Mouse (Mus musculus) midbrain, embryonic 11.5 days (tissue): ENCODE results near the gene Krtcap2. TPM values are rescaled to one million over a fixed set of nuclear protein-coding genes. Genes with fewer than 3 reads are reported as not detected.

Source experiments
- ATAC-seq: fragments of 200-750 bp; cut with Nextera tagmentation; 2 replicates; pipeline ENCODE4 v1.8.0; 2017; ENCODE audit warnings: moderate TSS enrichment, moderate library complexity; ENCODE audit not compliant: low FRiP score
- DNase-seq: peaks from one replicate; pipeline ENCODE4 v3.0.0; 2015; ENCODE audit warnings: low spot score; ENCODE audit errors: missing footprints
- H3K27ac ChIP-seq: fragments of 300-500 bp; sonication (generic); 2 replicates; pipeline ENCODE4 v1.5.1; 2014; ENCODE audit warnings: low read depth, low read length
- H3K27me3 ChIP-seq: fragments of 300-500 bp; sonication (generic); 2 replicates; pipeline ENCODE4 v1.6.1; 2014; ENCODE audit warnings: mild to moderate bottlenecking, low read length, moderate library complexity, mixed read lengths; ENCODE audit not compliant: control insufficient read depth, insufficient read depth
- H3K36me3 ChIP-seq: fragments of 300-500 bp; sonication (generic); 2 replicates; pipeline ENCODE4 v1.6.1; 2014; ENCODE audit warnings: mild to moderate bottlenecking, low read length, moderate library complexity, mixed read lengths; ENCODE audit not compliant: control insufficient read depth, insufficient read depth
- H3K4me1 ChIP-seq: fragments of 300-500 bp; sonication (generic); 2 replicates; pipeline ENCODE4 v1.6.1; 2014; ENCODE audit warnings: low read length; ENCODE audit not compliant: control insufficient read depth, insufficient read depth
- H3K4me2 ChIP-seq: fragments of 300-500 bp; sonication (generic); 2 replicates; pipeline ENCODE4 v1.6.1; 2014; ENCODE audit warnings: mild to moderate bottlenecking, moderate library complexity
- H3K4me3 ChIP-seq: fragments of 300-500 bp; sonication (generic); 2 replicates; pipeline ENCODE4 v1.5.1; 2014; ENCODE audit warnings: low read depth, low read length
- H3K9ac ChIP-seq: fragments of 300-500 bp; sonication (generic); 2 replicates; pipeline ENCODE4 v1.6.1; 2014; ENCODE audit warnings: low read length
- H3K9me3 ChIP-seq: fragments of 300-500 bp; sonication (generic); 2 replicates; pipeline ENCODE4 v1.6.1; 2016; ENCODE audit warnings: low read length; ENCODE audit not compliant: control insufficient read depth
- WGBS: fragments of 180-500 bp; shearing (Covaris S2); extraction: QIAGEN DNeasy Blood & Tissue Kit; methylation state at CpG from one replicate; pipeline ENCODE4 v1.1.7; 2014; 5-methylcytosine and 5-hydroxymethylcytosine counted together
- polyA plus RNA-seq: library from polyadenylated mRNA; unstranded; fragments of >200 nt; fragmentation: Nextera tagmentation; extraction: Ambion mirVana; gene quantifications from 2 replicates; pipeline ENCODE4 v1.2.1, GENCODE M21; 2014

The Krtcap2 gene
- polyA plus RNA-seq, 1 experiment from 2014 or later, result 270 TPM

DNA sequence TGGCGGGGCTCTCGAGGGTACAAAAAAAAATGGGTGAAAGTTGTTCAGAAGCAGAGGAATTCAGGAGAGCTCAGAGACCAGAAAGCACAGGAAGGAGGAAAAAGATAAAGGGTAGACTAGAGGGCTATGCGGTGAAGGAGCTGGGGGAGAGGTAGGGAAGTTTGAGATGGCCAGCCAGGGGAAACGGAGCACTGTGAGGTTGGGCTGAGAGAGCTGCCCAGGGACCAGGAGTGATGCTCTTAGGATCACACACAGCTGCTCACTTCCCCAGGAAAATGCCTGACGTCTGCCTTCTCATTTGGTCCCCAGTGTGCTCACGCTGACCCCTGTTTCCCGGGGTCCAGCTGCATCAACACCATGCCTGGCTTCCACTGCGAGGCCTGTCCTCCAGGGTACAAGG lies 26.2 kb upstream of the Krtcap2 start:
- Histone ChIP-seq H3K36me3 (peaks cover 9% of the 10 kb centered on the region; the same call in 1 of the 2 replicates), H3K4me3 (no peak overlapping the region), H3K4me1 (peaks cover 54% of the 10 kb centered on the region), H3K4me2 (no peak overlapping the region), H3K9ac (no peak overlapping the region; the same call in 1 of the 2 replicates), H3K27me3 (no peaks in the 10 kb centered on the region), H3K27ac (peak overlapping the region; percentile 32; the same call in 1 of the 2 replicates), H3K9me3 (no peaks in the 10 kb centered on the region)
- ATAC-seq (no peak), DNase-seq (no peak)
- 50% methylated on average over 8 of the region's 8 CpGs for WGBS

GRCm38 (mm10) chr3:89221167-89221566 lies 24.6 kb upstream of the Krtcap2 start:
- Histone ChIP-seq H3K4me1 (peaks cover 47% of the 10 kb centered on the region), H3K36me3 (peaks cover 9% of the 10 kb centered on the region; the same call in 1 of the 2 replicates), H3K9me3 (no peaks in the 10 kb centered on the region), H3K27me3 (no peaks in the 10 kb centered on the region), H3K9ac (no peak overlapping the region), H3K27ac (no peak overlapping the region; the same call in 1 of the 2 replicates), H3K4me3 (no peak overlapping the region), H3K4me2 (no peak overlapping the region)
- WGBS, result 80% methylated on average over 5 of the region's 5 CpGs
- DNase-seq (no peak), ATAC-seq (no peak)

GRCm38 (mm10) chr3:89224796-89225195 lies 21.0 kb upstream of the Krtcap2 start:
- DNase-seq, result peak; percentile 89

GRCm38 (mm10) chr3:89225321-89225815 lies 20.4 kb upstream of the Krtcap2 start:
- Histone ChIP-seq H3K9ac (peak overlapping the region; percentile 93), H3K27ac (peak overlapping the region; percentile 89), H3K9me3 (no peaks in the 10 kb centered on the region), H3K36me3 (peaks cover 9% of the 10 kb centered on the region; the same call in 1 of the 2 replicates), H3K4me3 (peak overlapping the region; percentile 63), H3K4me1 (peaks cover 46% of the 10 kb centered on the region), H3K4me2 (peak overlapping the region; percentile 83), H3K27me3 (no peaks in the 10 kb centered on the region)
- ATAC-seq (no peak; the same call in 1 of the 2 replicates), DNase-seq (peak; percentile 92)
- WGBS, result 19% methylated on average over 12 of the region's 12 CpGs

More at GRCm38 (mm10) chr3:89224796-89225195, 21.0 kb upstream of the Krtcap2 start:
- WGBS, result 33% methylated on average over 11 of the region's 11 CpGs
- Histone ChIP-seq H3K36me3 (peaks cover 9% of the 10 kb centered on the region; the same call in 1 of the 2 replicates), H3K4me1 (peaks cover 46% of the 10 kb centered on the region), H3K4me3 (peak overlapping the region; percentile 63), H3K9me3 (no peaks in the 10 kb centered on the region), H3K4me2 (peak overlapping the region; percentile 83), H3K9ac (peak overlapping the region; percentile 93), H3K27me3 (no peaks in the 10 kb centered on the region), H3K27ac (peak overlapping the region; percentile 89)
- no peak for ATAC-seq

DNA sequence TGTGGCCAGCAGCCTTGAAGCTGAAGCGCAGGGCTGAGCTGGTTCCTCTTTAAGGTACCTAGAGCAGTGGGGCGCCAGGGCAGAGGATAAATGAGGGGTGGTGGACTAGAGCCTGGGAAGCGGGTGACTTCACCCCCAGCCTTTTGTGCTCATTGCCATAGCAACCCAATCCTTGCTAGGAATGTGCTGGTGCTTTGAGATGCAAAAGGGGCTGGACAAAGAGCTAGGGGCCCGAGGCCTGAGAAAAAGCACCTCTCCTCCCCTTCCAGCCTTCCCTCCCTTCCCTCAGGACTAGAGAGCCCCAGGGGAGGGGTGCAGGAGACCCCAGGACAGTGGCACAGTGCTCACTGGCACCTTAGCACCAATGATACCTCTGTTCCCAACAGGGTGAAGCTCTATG lies 19.8 kb upstream of the Krtcap2 start:
- H3K27ac ChIP-seq, result peak overlapping the region; percentile 89
- peak; percentile 82 for ATAC-seq
- H3K36me3 ChIP-seq, result peaks cover 9% of the 10 kb centered on the region; the same call in 1 of the 2 replicates
- H3K27me3 ChIP-seq, result no peaks in the 10 kb centered on the region
- no peaks in the 10 kb centered on the region for H3K9me3 ChIP-seq
- H3K9ac ChIP-seq, result peak overlapping the region; percentile 93
- WGBS, result 11% methylated on average over 4 of the region's 4 CpGs
- peak overlapping the region; percentile 83 for H3K4me2 ChIP-seq
- peak; percentile 98 for DNase-seq
- H3K4me3 ChIP-seq, result peak overlapping the region; percentile 63
- peaks cover 46% of the 10 kb centered on the region for H3K4me1 ChIP-seq

- peaks cover 9% of the 10 kb centered on the region; the same call in 1 of the 2 replicates for H3K36me3 ChIP-seq
- WGBS, result 5% methylated on average over 11 of the region's 11 CpGs
- H3K4me1 ChIP-seq, result peaks cover 43% of the 10 kb centered on the region
- ATAC-seq (no peak; the same call in none of the 2 replicates), DNase-seq (peak; percentile 94)
- H3K4me2 ChIP-seq, result peak overlapping the region; percentile 83
- peak overlapping the region; percentile 89 for H3K27ac ChIP-seq
- H3K9me3 ChIP-seq, result no peaks in the 10 kb centered on the region
- peak overlapping the region; percentile 63 for H3K4me3 ChIP-seq
- H3K27me3 ChIP-seq, result no peaks in the 10 kb centered on the region
- peak overlapping the region; percentile 93 for H3K9ac ChIP-seq
Observed at GRCm38 (mm10) chr3:89226361-89226760, 19.4 kb upstream of the Krtcap2 start.

- H3K4me1 ChIP-seq, result peaks cover 40% of the 10 kb centered on the region
- peak within 1 kb of the TSS; percentile 83 for H3K4me2 ChIP-seq
- under 1% methylated on average over 21 of the region's 21 CpGs for WGBS
- H3K36me3 ChIP-seq, result peaks cover 9% of the 10 kb centered on the region; the same call in 1 of the 2 replicates
- H3K27me3 ChIP-seq, result no peaks in the 10 kb centered on the region
- DNase-seq (no peak), ATAC-seq (no peak)
- H3K4me3 ChIP-seq, result peak within 1 kb of the TSS; percentile 63
- H3K9me3 ChIP-seq, result no peaks in the 10 kb centered on the region
- peak within 1 kb of the TSS; percentile 89 for H3K27ac ChIP-seq
- peak within 1 kb of the TSS; percentile 93 for H3K9ac ChIP-seq
Observed at GRCm38 (mm10) chr3:89226900-89227299, 18.9 kb upstream of the Krtcap2 start, which contains the start of gene Mtx1. TSS of gene Mtx1 (minus strand) at chr3:89227088.

DNA sequence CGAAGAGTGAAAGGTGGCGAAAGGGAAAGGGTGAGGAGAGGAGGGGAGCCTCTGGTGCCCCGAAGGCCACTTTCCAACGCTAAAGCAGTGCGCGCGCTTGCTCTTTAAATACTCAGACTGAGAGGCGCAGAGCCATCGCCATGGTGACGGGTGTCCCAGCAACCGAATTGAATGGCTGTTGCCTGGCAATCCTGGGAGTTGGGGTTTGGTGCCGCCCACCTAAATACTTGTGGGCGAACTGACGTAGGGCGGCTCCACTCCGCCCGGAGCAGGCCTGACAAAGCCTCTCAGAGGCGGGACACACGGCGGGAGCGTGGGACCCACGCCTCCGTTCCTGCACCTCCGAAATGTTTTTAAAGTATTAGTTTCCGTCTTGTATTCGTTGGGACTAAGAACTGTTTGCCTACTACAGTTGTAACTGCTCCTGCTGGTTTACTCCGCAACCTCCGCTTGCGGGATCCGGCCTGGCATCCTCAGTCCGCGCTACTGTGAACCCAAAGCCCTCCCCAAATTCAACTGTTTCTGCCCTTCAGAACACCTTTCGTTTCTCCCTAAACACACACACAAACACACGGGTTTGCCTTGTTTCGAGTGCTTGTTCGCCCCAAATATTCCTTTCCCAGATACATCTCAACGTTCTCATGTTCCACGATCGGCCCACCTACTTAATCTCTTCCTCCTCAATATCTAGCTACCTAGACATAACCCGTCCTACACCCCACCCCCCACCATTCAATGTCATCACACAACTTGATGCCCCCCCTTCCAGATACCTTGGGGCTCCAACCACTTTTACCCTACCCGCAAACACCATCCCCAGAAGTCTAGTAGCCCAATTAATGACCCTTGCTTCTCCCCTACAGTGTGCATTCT lies 18.2 kb upstream of the Krtcap2 start:
- Histone ChIP-seq H3K36me3 (peaks cover 9% of the 10 kb centered on the region; the same call in 1 of the 2 replicates), H3K4me1 (peaks cover 40% of the 10 kb centered on the region), H3K27me3 (no peaks in the 10 kb centered on the region), H3K4me2 (peak overlapping the region; percentile 83), H3K9me3 (no peaks in the 10 kb centered on the region), H3K9ac (peak overlapping the region; percentile 93), H3K27ac (peak overlapping the region; percentile 89), H3K4me3 (peak overlapping the region; percentile 63)
- ATAC-seq (peak; percentile 76), DNase-seq (peak; percentile 100)
- 2% methylated on average over 41 of the region's 41 CpGs for WGBS
